Mouse (Mus musculus) embryonic facial prominence, embryonic 15.5 days (tissue): ENCODE data around the gene Olfr153. TPM values are rescaled to one million over a fixed set of nuclear protein-coding genes. Genes with fewer than 3 reads are reported as not detected.
"Not testable (repeated sequence)": the region's sequence is repeated elsewhere in the genome, so short reads cannot be mapped to it uniquely, and the experiment has no call there.

ENCODE experiments used
- ATAC-seq: fragments of 200-750 bp; cut with Nextera tagmentation; 2 replicates; pipeline ENCODE4 v1.8.0; 2017; ENCODE audit warnings: low read depth, moderate TSS enrichment; ENCODE audit not compliant: insufficient number of reproducible peaks, low FRiP score, low TSS enrichment
- H3K27ac ChIP-seq: fragments of 300-500 bp; sonication (generic); replicated peaks from 2 replicates; pipeline ENCODE4 v1.5.1; 2015; ENCODE audit warnings: mild to moderate bottlenecking, inconsistent platforms
- H3K27me3 ChIP-seq: fragments of 300-500 bp; sonication (generic); 2 replicates; pipeline ENCODE4 v1.6.1; 2015; ENCODE audit warnings: inconsistent platforms
- H3K36me3 ChIP-seq: fragments of 300-500 bp; sonication (generic); 2 replicates; pipeline ENCODE4 v1.6.1; 2015; ENCODE audit warnings: mild to moderate bottlenecking, inconsistent platforms
- H3K4me1 ChIP-seq: fragments of 300-500 bp; sonication (generic); 2 replicates; pipeline ENCODE4 v1.6.1; 2015; ENCODE audit warnings: inconsistent platforms
- H3K4me2 ChIP-seq: fragments of 300-500 bp; sonication (generic); replicated peaks from 2 replicates; pipeline ENCODE4 v1.6.1; 2015; ENCODE audit warnings: mild to moderate bottlenecking, inconsistent platforms
- H3K4me3 ChIP-seq: fragments of 300-500 bp; sonication (generic); replicated peaks from 2 replicates; pipeline ENCODE4 v1.5.1; 2015; ENCODE audit warnings: mild to moderate bottlenecking, inconsistent platforms
- H3K9ac ChIP-seq: fragments of 300-500 bp; sonication (generic); 2 replicates; pipeline ENCODE4 v1.6.1; 2015; ENCODE audit warnings: inconsistent platforms
- H3K9me3 ChIP-seq: fragments of 300-500 bp; sonication (generic); replicated peaks from 2 replicates; pipeline ENCODE4 v1.6.1; 2016; ENCODE audit warnings: inconsistent platforms
- WGBS: fragments of 180-500 bp; shearing (Covaris S2); methylation state at CpG from one replicate; pipeline ENCODE4 v1.1.7; 2015; 5-methylcytosine and 5-hydroxymethylcytosine counted together
- polyA plus RNA-seq: library from polyadenylated mRNA; unstranded; fragments of >200 nt; fragmentation: Nextera tagmentation; extraction: Ambion mirVana; gene quantifications from 2 replicates; pipeline ENCODE4 v1.2.1, GENCODE M21; 2015

The Olfr153 gene
- polyA plus RNA-seq: not detected in 2 replicates

GRCm38 (mm10) chr2:87531496-87531895 lies at the start of gene Olfr153:
Gene Olfr153 (plus strand): TSS chr2:87531796.
- no peak within 1 kb of the TSS for H3K27ac ChIP-seq
- H3K4me3 ChIP-seq: no peak within 1 kb of the TSS
- H3K27me3 ChIP-seq: no peaks in the 10 kb centered on the region
- ATAC-seq: no peak
- H3K4me1 ChIP-seq: no peaks in the 10 kb centered on the region
- no peak within 1 kb of the TSS for H3K4me2 ChIP-seq
- no peaks in the 10 kb centered on the region for H3K9me3 ChIP-seq
- H3K9ac ChIP-seq: no peak within 1 kb of the TSS
- no peaks in the 10 kb centered on the region for H3K36me3 ChIP-seq

GRCm38 (mm10) chr2:87482276-87482675 lies 49.3 kb upstream of the Olfr153 start:
- Histone ChIP-seq H3K36me3 (no peaks in the 10 kb centered on the region), H3K9me3 (no peaks in the 10 kb centered on the region), H3K4me3 (no peak overlapping the region), H3K27ac (no peak overlapping the region), H3K4me1 (no peaks in the 10 kb centered on the region), H3K4me2 (no peak overlapping the region), H3K27me3 (no peaks in the 10 kb centered on the region), H3K9ac (no peak overlapping the region)
- no peak for ATAC-seq
- 73% methylated on average over 2 of the region's 2 CpGs for WGBS

GRCm38 (mm10) chr2:87496993-87497392 lies 34.6 kb upstream of the Olfr153 start, which contains the start of gene Pramel7:
Gene Pramel7 (minus strand): TSS chr2:87497093.
- 83% methylated on average over 4 of the region's 5 CpGs for WGBS
- not testable (repeated sequence) for H3K9me3 ChIP-seq, H3K27me3 ChIP-seq, H3K36me3 ChIP-seq, ATAC-seq, H3K4me2 ChIP-seq, H3K4me1 ChIP-seq, H3K9ac ChIP-seq, H3K4me3 ChIP-seq, H3K27ac ChIP-seq

GRCm38 (mm10) chr2:87506265-87506664 lies 25.3 kb upstream of the Olfr153 start, which contains the start of gene Pramel6:
Gene Pramel6 (plus strand): TSS chr2:87506565.
- H3K4me2 ChIP-seq: no peak within 1 kb of the TSS
- no peaks in the 10 kb centered on the region for H3K4me1 ChIP-seq
- no peak within 1 kb of the TSS for H3K4me3 ChIP-seq
- no peak within 1 kb of the TSS for H3K27ac ChIP-seq
- ATAC-seq: no peak
- H3K36me3 ChIP-seq: no peaks in the 10 kb centered on the region
- WGBS: 85% methylated on average over 6 of the region's 6 CpGs
- no peak within 1 kb of the TSS for H3K9ac ChIP-seq
- no peaks in the 10 kb centered on the region for H3K9me3 ChIP-seq
- no peaks in the 10 kb centered on the region for H3K27me3 ChIP-seq

- WGBS: 84% methylated on average over 2 of the region's 2 CpGs
Observed at GRCm38 (mm10) chr2:87515046-87515445, 16.6 kb upstream of the Olfr153 start.

GRCm38 (mm10) chr2:87515457-87516060 lies 16.0 kb upstream of the Olfr153 start:
- H3K36me3 ChIP-seq: no peaks in the 10 kb centered on the region
- WGBS: 77% methylated on average over 7 of the region's 8 CpGs
- H3K4me3 ChIP-seq: no peak overlapping the region
- H3K9me3 ChIP-seq: no peaks in the 10 kb centered on the region
- H3K27me3 ChIP-seq: no peaks in the 10 kb centered on the region
- H3K27ac ChIP-seq: no peak overlapping the region
- H3K4me2 ChIP-seq: no peak overlapping the region
- no peak overlapping the region for H3K9ac ChIP-seq
- no peaks in the 10 kb centered on the region for H3K4me1 ChIP-seq
- ATAC-seq: no peak

More at GRCm38 (mm10) chr2:87515046-87515445, 16.6 kb upstream of the Olfr153 start:
- Histone ChIP-seq H3K4me1 (no peaks in the 10 kb centered on the region), H3K27me3 (no peaks in the 10 kb centered on the region), H3K36me3 (no peaks in the 10 kb centered on the region), H3K27ac (no peak overlapping the region), H3K4me3 (no peak overlapping the region), H3K9ac (no peak overlapping the region), H3K4me2 (no peak overlapping the region), H3K9me3 (no peaks in the 10 kb centered on the region)
- ATAC-seq: no peak

GRCm38 (mm10) chr2:87516581-87516980 lies 15.0 kb upstream of the Olfr153 start:
- no peak overlapping the region for H3K27ac ChIP-seq
- WGBS: 79% methylated on average over 3 of the region's 3 CpGs
- no peaks in the 10 kb centered on the region for H3K27me3 ChIP-seq
- no peak overlapping the region for H3K4me2 ChIP-seq
- H3K9ac ChIP-seq: no peak overlapping the region
- H3K36me3 ChIP-seq: no peaks in the 10 kb centered on the region
- H3K4me1 ChIP-seq: no peaks in the 10 kb centered on the region
- no peak for ATAC-seq
- H3K9me3 ChIP-seq: no peaks in the 10 kb centered on the region
- no peak overlapping the region for H3K4me3 ChIP-seq

GRCm38 (mm10) chr2:87520651-87521050 lies 10.9 kb upstream of the Olfr153 start:
- no peak overlapping the region for H3K9ac ChIP-seq
- ATAC-seq: no peak
- no peak overlapping the region for H3K4me3 ChIP-seq
- no peaks in the 10 kb centered on the region for H3K9me3 ChIP-seq
- no peaks in the 10 kb centered on the region for H3K27me3 ChIP-seq
- no peak overlapping the region for H3K4me2 ChIP-seq
- 79% methylated on average over 4 of the region's 4 CpGs for WGBS
- H3K27ac ChIP-seq: no peak overlapping the region
- no peaks in the 10 kb centered on the region for H3K36me3 ChIP-seq
- H3K4me1 ChIP-seq: no peaks in the 10 kb centered on the region

GRCm38 (mm10) chr2:87525899-87526616 lies 5.5 kb upstream of the Olfr153 start:
- Histone ChIP-seq H3K4me3 (peak overlapping the region; percentile 11; the same call in 1 of the 2 replicates), H3K4me2 (peak overlapping the region; percentile 25)
- H3K27ac ChIP-seq, H3K36me3 ChIP-seq, H3K9ac ChIP-seq, ATAC-seq, H3K9me3 ChIP-seq, H3K4me1 ChIP-seq, H3K27me3 ChIP-seq: not testable (repeated sequence)
- 37% methylated on average over 39 of the region's 39 CpGs for WGBS

- no peak overlapping the region for H3K4me2 ChIP-seq
- no peaks in the 10 kb centered on the region for H3K9me3 ChIP-seq
- WGBS: 48% methylated on average over 2 of the region's 2 CpGs
- no peaks in the 10 kb centered on the region for H3K4me1 ChIP-seq
- no peak overlapping the region for H3K9ac ChIP-seq
- no peak for ATAC-seq
- no peaks in the 10 kb centered on the region for H3K36me3 ChIP-seq
- H3K4me3 ChIP-seq: no peak overlapping the region
- no peak overlapping the region for H3K27ac ChIP-seq
- H3K27me3 ChIP-seq: no peaks in the 10 kb centered on the region
Observed at GRCm38 (mm10) chr2:87534826-87535225, 3.2 kb downstream of the Olfr153 start.

GRCm38 (mm10) chr2:87545442-87545841 lies 13.8 kb downstream of the Olfr153 start, which contains the start of gene Olfr1128:
Gene Olfr1128 (minus strand): TSS chr2:87545542.
- no peaks in the 10 kb centered on the region for H3K9me3 ChIP-seq
- H3K4me3 ChIP-seq: no peak within 1 kb of the TSS

More at GRCm38 (mm10) chr2:87545442-87545841, 13.8 kb downstream of the Olfr153 start, which contains the start of gene Olfr1128:
- H3K27me3 ChIP-seq: no peaks in the 10 kb centered on the region
- no peaks in the 10 kb centered on the region for H3K4me1 ChIP-seq
- no peak within 1 kb of the TSS for H3K9ac ChIP-seq
- H3K36me3 ChIP-seq: no peaks in the 10 kb centered on the region
- ATAC-seq: no peak
- WGBS: 83% methylated on average over 1 of the region's 1 CpGs
- H3K27ac ChIP-seq: no peak within 1 kb of the TSS
- no peak within 1 kb of the TSS for H3K4me2 ChIP-seq
